Mouse (Mus musculus) MEL (cell line): ENCODE data around the gene Smim13. TPM values are rescaled to one million over a fixed set of nuclear protein-coding genes. Genes with fewer than 3 reads are reported as not detected.

Source experiments
- DNase-seq: peaks from one replicate; pipeline ENCODE4 v3.0.0; 2011; ENCODE audit warnings: low read depth, low spot score
- H3K27ac ChIP-seq: 2 replicates; pipeline ENCODE4 v1.5.1; 2012; ENCODE audit warnings: low read depth, mild to moderate bottlenecking, control low read depth, low read length, moderate library complexity; ENCODE audit not compliant: control insufficient read depth
- H3K27me3 ChIP-seq, 2 experiments: fragments of 150-350 bp in 1 of 2; sonication (generic) in 1 of 2; 2 replicates each; pipeline ENCODE4 v1.6.1; 2012; ENCODE audit warnings: low read length in 2 of 2, mild to moderate bottlenecking in 2 of 2, improper control_type of control experiment in 1 of 2, moderate library complexity in 1 of 2; ENCODE audit not compliant: insufficient read depth in 2 of 2, control insufficient read depth in 1 of 2
- H3K36me3 ChIP-seq, 2 experiments: 2 replicates each; pipeline ENCODE4 v1.6.1; 2012 to 2014; ENCODE audit warnings: low read length in 2 of 2, improper control_type of control experiment in 1 of 2, inconsistent platforms in 1 of 2, mild to moderate bottlenecking in 1 of 2; ENCODE audit not compliant: insufficient read depth in 2 of 2, control insufficient read depth in 1 of 2
- H3K4me1 ChIP-seq, 2 experiments: fragments of 150-350 bp in 1 of 2; sonication (generic) in 1 of 2; 2 replicates each; pipeline ENCODE4 v1.6.1; 2012; ENCODE audit warnings: low read length in 2 of 2, improper control_type of control experiment in 1 of 2, mild to moderate bottlenecking in 1 of 2; ENCODE audit not compliant: insufficient read depth in 2 of 2, control insufficient read depth in 1 of 2
- H3K4me3 ChIP-seq, 2 experiments: fragments of 150-350 bp in 1 of 2; sonication (generic) in 1 of 2; 2 replicates each; pipeline ENCODE4 v1.5.1; 2012; ENCODE audit warnings: low read depth in 2 of 2, low read length in 2 of 2, mild to moderate bottlenecking in 2 of 2, moderate library complexity in 2 of 2, control low read depth in 1 of 2, improper control_type of control experiment in 1 of 2; ENCODE audit not compliant: control insufficient read depth in 1 of 2, insufficient read depth in 1 of 2
- H3K79me2 ChIP-seq: 2 replicates; pipeline ENCODE4 v1.6.1; 2012; ENCODE audit warnings: mild to moderate bottlenecking, low read length, moderate library complexity; ENCODE audit not compliant: control insufficient read depth, poor library complexity, insufficient read depth
- H3K9ac ChIP-seq: 2 replicates; pipeline ENCODE4 v1.6.1; 2012; ENCODE audit warnings: low read depth, mild to moderate bottlenecking, control low read depth, low read length, moderate library complexity; ENCODE audit not compliant: control insufficient read depth, poor library complexity, severe bottlenecking
- H3K9me3 ChIP-seq: fragments of 150-350 bp; sonication (generic); replicated peaks from 2 replicates; pipeline ENCODE4 v1.6.1; 2012; ENCODE audit warnings: mild to moderate bottlenecking, low read length, improper control_type of control experiment, moderate library complexity; ENCODE audit not compliant: insufficient read depth
- CHD1 ChIP-seq: IDR thresholded peaks from 2 replicates; pipeline ENCODE4 v1.6.1; 2012; ENCODE audit warnings: low read depth, mild to moderate bottlenecking, inconsistent platforms, low read length, improper control_type of control experiment
- CHD2 ChIP-seq: IDR thresholded peaks from 2 replicates; pipeline ENCODE4 v1.6.1; 2011; ENCODE audit warnings: low read length, improper control_type of control experiment
- ELF1 ChIP-seq: IDR thresholded peaks from 2 replicates; pipeline ENCODE4 v1.6.1; 2014; ENCODE audit warnings: low read depth, mild to moderate bottlenecking, inconsistent platforms, low read length, improper control_type of control experiment, moderate library complexity
- ETS1 ChIP-seq: IDR thresholded peaks from 2 replicates; pipeline ENCODE4 v1.6.1; 2012; ENCODE audit warnings: low read depth, mild to moderate bottlenecking, inconsistent platforms, low read length, improper control_type of control experiment, moderate library complexity
- GATA1 ChIP-seq: IDR thresholded peaks from 2 replicates; pipeline ENCODE4 v1.6.1; 2011; ENCODE audit warnings: low read depth, low read length, improper control_type of control experiment
- HCFC1 ChIP-seq: IDR thresholded peaks from 2 replicates; pipeline ENCODE4 v1.6.1; 2012; ENCODE audit warnings: low read depth, mild to moderate bottlenecking, inconsistent platforms, low read length, improper control_type of control experiment, moderate library complexity
- MAFK ChIP-seq: IDR thresholded peaks from 2 replicates; pipeline ENCODE4 v1.6.1; 2011; ENCODE audit warnings: low read depth, mild to moderate bottlenecking, low read length, improper control_type of control experiment, borderline replicate concordance
- MAX ChIP-seq: IDR thresholded peaks from 2 replicates; pipeline ENCODE4 v1.6.1; 2011; ENCODE audit warnings: low read length, improper control_type of control experiment
- MEF2A ChIP-seq: IDR thresholded peaks from 2 replicates; pipeline ENCODE4 v1.6.1; 2014; ENCODE audit warnings: low read depth, mild to moderate bottlenecking, inconsistent platforms, low read length, improper control_type of control experiment; ENCODE audit not compliant: poor library complexity, insufficient replicate concordance, severe bottlenecking; ENCODE audit errors: extremely low read depth
- MXI1 ChIP-seq: IDR thresholded peaks from 2 replicates; pipeline ENCODE4 v1.6.1; 2011; ENCODE audit warnings: mild to moderate bottlenecking, low read depth, low read length, improper control_type of control experiment
- MYC ChIP-seq: IDR thresholded peaks from 2 replicates; pipeline ENCODE4 v1.6.1; 2011; ENCODE audit warnings: low read depth, mild to moderate bottlenecking, low read length, improper control_type of control experiment, moderate library complexity
- NELFE ChIP-seq: IDR thresholded peaks from 2 replicates; pipeline ENCODE4 v1.6.1; 2011; ENCODE audit warnings: low read depth, low read length, improper control_type of control experiment
- POLR2AphosphoS2 ChIP-seq: IDR thresholded peaks from 2 replicates; pipeline ENCODE4 v1.6.1; 2011; ENCODE audit warnings: low read length, improper control_type of control experiment
- TAL1 ChIP-seq: IDR thresholded peaks from 2 replicates; pipeline ENCODE4 v1.6.1; 2012; ENCODE audit warnings: mild to moderate bottlenecking, inconsistent platforms, low read length, moderate library complexity, mixed read lengths
- UBTF ChIP-seq: IDR thresholded peaks from 2 replicates; pipeline ENCODE4 v1.6.1; 2012; ENCODE audit warnings: low read depth, mild to moderate bottlenecking, inconsistent platforms, low read length, improper control_type of control experiment, moderate library complexity, borderline replicate concordance; ENCODE audit not compliant: insufficient read depth
- USF1 ChIP-seq: IDR thresholded peaks from 2 replicates; pipeline ENCODE4 v1.6.1; 2014; ENCODE audit warnings: low read depth, mild to moderate bottlenecking, inconsistent platforms, low read length, improper control_type of control experiment, moderate library complexity
- USF2 ChIP-seq, 2 experiments: IDR thresholded peaks; 2 replicates each; pipeline ENCODE4 v1.6.1; 2011 to 2012; ENCODE audit warnings: improper control_type of control experiment in 2 of 2, low read length in 2 of 2, borderline replicate concordance in 1 of 2, inconsistent platforms in 1 of 2, low read depth in 1 of 2, mild to moderate bottlenecking in 1 of 2; ENCODE audit not compliant: insufficient read depth in 1 of 2
- ZC3H11A ChIP-seq: IDR thresholded peaks from 2 replicates; pipeline ENCODE4 v1.6.1; 2012; ENCODE audit warnings: low read depth, mild to moderate bottlenecking, inconsistent platforms, low read length, improper control_type of control experiment
- ZKSCAN1 ChIP-seq: IDR thresholded peaks from 2 replicates; pipeline ENCODE4 v1.6.1; 2012; ENCODE audit warnings: low read depth, mild to moderate bottlenecking, inconsistent platforms, low read length, improper control_type of control experiment, moderate library complexity
- polyA plus RNA-seq, 2 experiments: library from polyadenylated mRNA; stranded (reverse) in 1 of 2; unstranded in 1 of 2; fragments of >175 nt in 1 of 2; fragments of >200 nt in 1 of 2; gene quantifications; 2 replicates each; pipeline versions ENCODE4 v1.2.1 to v1.2.4; 2012; ENCODE audit warnings: low replicate concordance in 2 of 2, low read depth in 1 of 2; ENCODE audit not compliant: insufficient read length in 2 of 2, insufficient read depth in 1 of 2, missing spikeins in 1 of 2
- total RNA-seq: library from RNA; depleted of rRNA; stranded (reverse); fragments of 300-350 nt; gene quantifications from 2 replicates; pipeline ENCODE4 v1.2.3, GENCODE M21; 2012

Smim13 gene
- total and polyA plus RNA-seq, 3 experiments, result 11.1 to 13.1 TPM; not detected in 1

GRCm38 (mm10) chr13:41252141-41252540, 2.5 kb downstream of the Smim13 start:
- no peak overlapping the region for H3K9ac ChIP-seq
- H3K4me1 ChIP-seq, result peaks cover 2 to 10% of the 10 kb centered on the region in 2 experiments; a peak in 2 of 4 replicates
- no peak overlapping the region for H3K27ac ChIP-seq
- TF ChIP-seq CHD1 (no peak), POLR2AphosphoS2 (no peak), USF2 (IDR thresholded peaks at IDR 0.05; ENCODE audit: borderline replicate concordance in 1 of 2, insufficient read depth in 1 of 2, low read depth in 1 of 2, low read length in 2 of 2) (no peak), HCFC1 (no peak), ELF1 (no peak), MAX (no peak), UBTF (no peak), MAFK (no peak), MXI1 (no peak), ETS1 (no peak), NELFE (no peak)
- peaks cover 16% of the 10 kb centered on the region for H3K79me2 ChIP-seq
- no peaks in the 10 kb centered on the region for H3K9me3 ChIP-seq
- H3K36me3 ChIP-seq, result peaks cover 0 to 10% of the 10 kb centered on the region in 2 experiments
- no peak for DNase-seq
- H3K27me3 ChIP-seq, result no peaks in the 10 kb centered on the region
- no peak overlapping the region for H3K4me3 ChIP-seq

GRCm38 (mm10) chr13:41252736-41253135, 3.1 kb downstream of the Smim13 start:
- Histone ChIP-seq H3K36me3 (peaks cover 0 to 12% of the 10 kb centered on the region in 2 experiments), H3K9ac (no peak overlapping the region), H3K4me3 (no peak overlapping the region), H3K9me3 (no peaks in the 10 kb centered on the region), H3K27me3 (no peaks in the 10 kb centered on the region)
- no peak for DNase-seq
- TF ChIP-seq MEF2A, result no peak
- TF ChIP-seq, all 39 proteins: peak for 0
- H3K27ac ChIP-seq, result no peak overlapping the region
- peaks cover 16% of the 10 kb centered on the region for H3K79me2 ChIP-seq
- peaks cover 2 to 10% of the 10 kb centered on the region in 2 experiments; a peak in 2 of 4 replicates for H3K4me1 ChIP-seq

- no peak overlapping the region for H3K4me3 ChIP-seq
- no peaks in the 10 kb centered on the region for H3K27me3 ChIP-seq
- H3K9me3 ChIP-seq, result no peaks in the 10 kb centered on the region
- peaks cover 0 to 6% of the 10 kb centered on the region in 2 experiments for H3K36me3 ChIP-seq
- no peak for TF ChIP-seq GATA1
- no peak for TF ChIP-seq ZKSCAN1
- no peak for TF ChIP-seq TAL1
- TF ChIP-seq CHD2, result no peak
- no peak for TF ChIP-seq MXI1
- no peak for TF ChIP-seq USF1
- no peak for TF ChIP-seq MAX
- no peak for TF ChIP-seq USF2 (IDR thresholded peaks at IDR 0.05; ENCODE audit: borderline replicate concordance in 1 of 2, insufficient read depth in 1 of 2, low read depth in 1 of 2, low read length in 2 of 2)
- no peak for TF ChIP-seq MYC
- no peak for TF ChIP-seq ZC3H11A
- TF ChIP-seq MAFK, result no peak
- TF ChIP-seq, all 39 proteins: peak for 0
- Histone ChIP-seq H3K9ac (no peak overlapping the region), H3K27ac (no peak overlapping the region), H3K79me2 (peaks cover 7% of the 10 kb centered on the region; the same call in 1 of the 2 replicates), H3K4me1 (peaks cover 2 to 3% of the 10 kb centered on the region in 2 experiments; a peak in 2 of 4 replicates)
- no peak for DNase-seq
Measured at GRCm38 (mm10) chr13:41256126-41256525, 6.5 kb downstream of the Smim13 start.
